Mouse (Mus musculus) hindbrain, embryonic 16.5 days (tissue): ENCODE measurements around the gene Pdzd9. TPM values are rescaled to one million over a fixed set of nuclear protein-coding genes. Genes with fewer than 3 reads are reported as not detected.
"Not testable (repeated sequence)": the region's sequence is repeated elsewhere in the genome, so short reads cannot be mapped to it uniquely, and the experiment has no call there.

Experiments
- ATAC-seq: fragments of 200-750 bp; cut with Nextera tagmentation; 2 replicates; pipeline ENCODE4 v1.8.0; 2017; ENCODE audit warnings: moderate TSS enrichment, moderate library complexity
- H3K27ac ChIP-seq: fragments of 300-500 bp; sonication (generic); 2 replicates; pipeline ENCODE4 v1.5.1; 2014; ENCODE audit warnings: low read depth, mild to moderate bottlenecking, control low read depth, low read length, moderate library complexity
- H3K27me3 ChIP-seq: fragments of 300-500 bp; sonication (generic); replicated peaks from 2 replicates; pipeline ENCODE4 v1.6.1; 2014; ENCODE audit warnings: low read length; ENCODE audit not compliant: control insufficient read depth, insufficient read depth
- H3K36me3 ChIP-seq: fragments of 300-500 bp; sonication (generic); 2 replicates; pipeline ENCODE4 v1.6.1; 2014; ENCODE audit warnings: mild to moderate bottlenecking, low read length, moderate library complexity, mixed read lengths; ENCODE audit not compliant: control insufficient read depth, insufficient read depth
- H3K4me1 ChIP-seq: fragments of 300-500 bp; sonication (generic); 2 replicates; pipeline ENCODE4 v1.6.1; 2014; ENCODE audit warnings: low read depth, low read length; ENCODE audit not compliant: control insufficient read depth, insufficient read depth
- H3K4me2 ChIP-seq: fragments of 300-500 bp; sonication (generic); 2 replicates; pipeline ENCODE4 v1.6.1; 2014; ENCODE audit warnings: mild to moderate bottlenecking, low read length, control low read depth, moderate library complexity
- H3K4me3 ChIP-seq: fragments of 300-500 bp; sonication (generic); 2 replicates; pipeline ENCODE4 v1.5.1; 2014; ENCODE audit warnings: mild to moderate bottlenecking, low read length, control low read depth, moderate library complexity
- H3K9ac ChIP-seq: fragments of 300-500 bp; sonication (generic); 2 replicates; pipeline ENCODE4 v1.6.1; 2014; ENCODE audit warnings: low read depth, mild to moderate bottlenecking, control low read depth, low read length, moderate library complexity
- H3K9me3 ChIP-seq: fragments of 300-500 bp; sonication (generic); 2 replicates; pipeline ENCODE4 v1.6.1; 2014; ENCODE audit warnings: mild to moderate bottlenecking, low read length, moderate library complexity; ENCODE audit not compliant: control insufficient read depth
- WGBS: fragments of 180-500 bp; shearing (Covaris S2); extraction: QIAGEN DNeasy Blood & Tissue Kit; methylation state at CpG from one replicate; pipeline ENCODE4 v1.1.7; 2014; 5-methylcytosine and 5-hydroxymethylcytosine counted together
- polyA plus RNA-seq: library from polyadenylated mRNA; unstranded; fragments of >200 nt; fragmentation: Nextera tagmentation; extraction: Ambion mirVana; gene quantifications from 2 replicates; pipeline ENCODE4 v1.2.1, GENCODE M21; 2015

Pdzd9 gene
- polyA plus RNA-seq, result 0.48 and 0.49 TPM in 2 replicates

- H3K9ac ChIP-seq, result no peak within 1 kb of the TSS
- no peaks in the 10 kb centered on the region for H3K9me3 ChIP-seq
- no peaks in the 10 kb centered on the region for H3K36me3 ChIP-seq
- no peak within 1 kb of the TSS for H3K27ac ChIP-seq
- no peak within 1 kb of the TSS for H3K4me2 ChIP-seq
- WGBS, result 23% methylated on average over 14 of the region's 14 CpGs
- no peaks in the 10 kb centered on the region for H3K4me1 ChIP-seq
- H3K4me3 ChIP-seq, result no peak within 1 kb of the TSS
- ATAC-seq, result peak; percentile 80
- H3K27me3 ChIP-seq, result no peaks in the 10 kb centered on the region
These were observed at the start of gene Pdzd9 for GRCm38 (mm10) chr7:120670153-120670875. TSS of gene Pdzd9 (minus strand) at chr7:120670343.

DNA sequence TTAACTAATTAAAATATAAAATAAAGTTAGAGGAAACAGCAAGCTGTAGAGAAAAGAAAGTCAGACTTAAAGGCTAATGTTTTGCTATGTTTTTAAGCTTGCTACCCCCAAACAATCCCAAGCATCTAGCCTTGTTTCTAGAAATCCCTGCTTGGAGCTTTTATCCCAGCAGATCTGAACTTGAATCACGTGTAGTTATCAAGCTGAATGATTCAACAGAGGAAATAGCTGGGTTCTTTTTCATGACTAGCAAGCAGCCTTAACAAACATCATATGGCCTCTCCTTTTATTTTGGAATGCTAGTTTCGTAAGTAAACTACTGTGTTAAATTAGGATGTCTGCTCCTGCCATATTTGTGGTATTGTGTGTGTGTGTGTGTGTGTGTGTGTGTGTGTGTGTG, 47.1 kb upstream of the Pdzd9 start:
- Histone ChIP-seq H3K4me1 (peaks cover 4% of the 10 kb centered on the region; the same call in 1 of the 2 replicates), H3K4me3 (no peak overlapping the region), H3K27me3 (no peaks in the 10 kb centered on the region), H3K36me3 (no peaks in the 10 kb centered on the region), H3K9me3 (no peaks in the 10 kb centered on the region), H3K4me2 (no peak overlapping the region), H3K9ac (no peak overlapping the region), H3K27ac (no peak overlapping the region)
- ATAC-seq, result no peak
- 80% methylated on average over 2 of the region's 2 CpGs for WGBS

- H3K4me3 ChIP-seq, ATAC-seq, H3K36me3 ChIP-seq, H3K9ac ChIP-seq, H3K9me3 ChIP-seq, H3K27me3 ChIP-seq, H3K27ac ChIP-seq, H3K4me2 ChIP-seq, H3K4me1 ChIP-seq: not testable (repeated sequence)
- 92% methylated on average over 11 of the region's 11 CpGs for WGBS
These were observed 43.8 kb upstream of the Pdzd9 start for GRCm38 (mm10) chr7:120713951-120714350.

GRCm38 (mm10) chr7:120713225-120713624, 43.1 kb upstream of the Pdzd9 start:
- WGBS, result 98% methylated on average over 2 of the region's 2 CpGs
- no peaks in the 10 kb centered on the region for H3K9me3 ChIP-seq

GRCm38 (mm10) chr7:120712071-120712470, 41.9 kb upstream of the Pdzd9 start:
- 95% methylated on average over 2 of the region's 2 CpGs for WGBS
- H3K36me3 ChIP-seq, result no peaks in the 10 kb centered on the region
- ATAC-seq, result no peak

More at GRCm38 (mm10) chr7:120713225-120713624, 43.1 kb upstream of the Pdzd9 start:
- Histone ChIP-seq H3K9ac (no peak overlapping the region), H3K36me3 (no peaks in the 10 kb centered on the region), H3K27me3 (no peaks in the 10 kb centered on the region), H3K4me3 (no peak overlapping the region), H3K4me1 (peaks cover 4% of the 10 kb centered on the region; the same call in 1 of the 2 replicates), H3K4me2 (no peak overlapping the region), H3K27ac (no peak overlapping the region)
- no peak for ATAC-seq

DNA sequence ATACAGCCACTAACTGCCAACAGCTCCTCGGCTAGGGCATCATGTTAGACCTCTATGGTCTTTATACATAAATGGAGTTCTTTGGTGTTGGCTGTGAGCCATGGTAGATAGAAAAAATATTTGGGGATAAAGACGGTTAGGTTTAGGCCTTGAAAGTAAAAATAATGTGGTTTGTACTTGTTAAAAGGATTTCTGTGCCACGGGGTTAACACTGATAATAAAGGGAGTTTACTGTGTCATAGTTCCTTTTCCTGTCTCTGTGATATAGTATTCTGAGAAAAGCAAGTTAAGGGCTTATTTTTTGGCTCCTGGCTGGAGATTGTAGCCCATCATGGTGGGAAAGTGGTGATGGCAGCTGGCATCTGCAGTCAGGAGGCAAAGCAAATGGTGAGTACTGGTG, 33.7 kb upstream of the Pdzd9 start:
- 82% methylated on average over 3 of the region's 3 CpGs for WGBS
- H3K36me3 ChIP-seq, result no peaks in the 10 kb centered on the region
- H3K4me1 ChIP-seq, result no peaks in the 10 kb centered on the region
- no peak for ATAC-seq
- H3K9ac ChIP-seq, result no peak overlapping the region
- H3K9me3 ChIP-seq, result no peaks in the 10 kb centered on the region
- H3K27ac ChIP-seq, result no peak overlapping the region
- H3K4me3 ChIP-seq, result no peak overlapping the region
- H3K27me3 ChIP-seq, result no peaks in the 10 kb centered on the region
- H3K4me2 ChIP-seq, result no peak overlapping the region

More at GRCm38 (mm10) chr7:120712071-120712470, 41.9 kb upstream of the Pdzd9 start:
- Histone ChIP-seq H3K9me3 (no peaks in the 10 kb centered on the region), H3K4me3 (no peak overlapping the region), H3K9ac (no peak overlapping the region), H3K27ac (no peak overlapping the region), H3K4me1 (no peaks in the 10 kb centered on the region), H3K27me3 (no peaks in the 10 kb centered on the region), H3K4me2 (no peak overlapping the region)

- no peak overlapping the region for H3K27ac ChIP-seq
- H3K4me1 ChIP-seq, result no peaks in the 10 kb centered on the region
- no peaks in the 10 kb centered on the region for H3K36me3 ChIP-seq
- ATAC-seq, result no peak
- H3K4me3 ChIP-seq, result no peak overlapping the region
- H3K9ac ChIP-seq, result no peak overlapping the region
- 92% methylated on average over 6 of the region's 6 CpGs for WGBS
- no peak overlapping the region for H3K4me2 ChIP-seq
- no peaks in the 10 kb centered on the region for H3K9me3 ChIP-seq
- H3K27me3 ChIP-seq, result no peaks in the 10 kb centered on the region
These were observed 29.4 kb upstream of the Pdzd9 start for GRCm38 (mm10) chr7:120699586-120699985.

DNA sequence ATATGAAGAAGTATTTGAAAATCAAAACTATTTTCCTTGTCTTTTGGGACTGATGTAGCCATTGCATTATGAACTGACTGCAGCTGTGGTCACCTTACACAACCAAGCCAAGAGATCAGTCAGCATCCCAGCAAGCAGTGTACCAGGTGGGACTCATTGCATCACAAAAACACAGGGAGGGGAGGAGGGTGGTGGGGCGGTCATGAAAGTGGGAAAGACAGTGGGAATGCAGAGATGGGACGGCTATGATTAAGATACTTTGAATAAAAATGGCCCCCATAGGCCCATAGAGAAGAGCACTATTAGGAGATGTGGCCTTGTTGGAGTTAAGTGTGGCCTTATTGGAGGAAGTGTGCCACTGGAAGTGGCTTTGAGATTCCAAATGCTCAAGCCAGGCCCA, 26.2 kb upstream of the Pdzd9 start:
- WGBS, result 89% methylated on average over 2 of the region's 2 CpGs
- H3K36me3 ChIP-seq, result peaks cover 1% of the 10 kb centered on the region; the same call in 1 of the 2 replicates
- no peak overlapping the region for H3K27ac ChIP-seq
- H3K4me2 ChIP-seq, result no peak overlapping the region
- H3K9me3 ChIP-seq, result no peaks in the 10 kb centered on the region
- no peaks in the 10 kb centered on the region for H3K27me3 ChIP-seq
- H3K4me3 ChIP-seq, result no peak overlapping the region
- no peaks in the 10 kb centered on the region for H3K4me1 ChIP-seq
- H3K9ac ChIP-seq, result no peak overlapping the region
- ATAC-seq, result no peak

DNA sequence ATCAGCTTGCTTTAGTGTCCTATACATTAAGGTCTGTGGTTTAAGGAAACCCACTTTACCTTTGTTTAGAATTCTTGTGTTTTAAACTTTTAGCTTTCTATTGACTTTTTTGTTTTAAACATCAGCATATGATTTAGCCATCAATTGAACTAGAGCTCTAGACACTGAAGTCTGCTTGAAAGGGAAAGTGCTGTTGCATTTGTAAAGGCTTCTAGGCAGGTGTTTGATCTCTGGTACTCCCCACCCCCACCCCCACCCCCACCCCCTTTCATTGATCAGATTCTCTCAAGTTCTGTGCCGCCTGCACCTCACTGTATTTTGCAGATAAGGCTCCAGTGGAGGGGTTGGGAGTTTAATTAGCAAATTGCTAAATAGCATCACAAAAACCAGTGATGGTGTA, 25.5 kb upstream of the Pdzd9 start:
- no peaks in the 10 kb centered on the region for H3K4me1 ChIP-seq
- WGBS, result 68% methylated on average over 1 of the region's 1 CpGs
- peaks cover 2% of the 10 kb centered on the region; the same call in 1 of the 2 replicates for H3K36me3 ChIP-seq
- no peak overlapping the region for H3K4me3 ChIP-seq
- ATAC-seq, result no peak
- no peaks in the 10 kb centered on the region for H3K27me3 ChIP-seq
- H3K9me3 ChIP-seq, result no peaks in the 10 kb centered on the region
- H3K4me2 ChIP-seq, result no peak overlapping the region
- H3K9ac ChIP-seq, result no peak overlapping the region
- H3K27ac ChIP-seq, result no peak overlapping the region
